Mouse (Mus musculus): ENCODE measurements around the gene Cldn3.
A peak's percentile ranks its signal among the peaks of the same experiment; 100 is the strongest.
"Not testable (repeated sequence)": the region's sequence is repeated elsewhere in the genome, so short reads cannot be mapped to it uniquely, and the experiment has no call there.

Gene Cldn3

GRCm38 (mm10) chr5:134985633-134986297, at the start of gene Cldn3:
Gene Cldn3, plus strand, starts transcription at chr5:134986214.
- DNase-seq, result no peak

GRCm38 (mm10) chr5:134936626-134937185, 49.3 kb upstream of the Cldn3 start:
- no peak for DNase-seq

- DNase-seq, result no peak
These were observed 46.9 kb upstream of the Cldn3 start for GRCm38 (mm10) chr5:134939069-134939468.

- DNase-seq, result not testable (repeated sequence)
These were observed 46.5 kb upstream of the Cldn3 start for GRCm38 (mm10) chr5:134939554-134939953.

GRCm38 (mm10) chr5:134941472-134942209, 44.4 kb upstream of the Cldn3 start:
- peak; percentile 41 to 72 for DNase-seq

- no peak for DNase-seq
These were observed 43.3 kb upstream of the Cldn3 start for GRCm38 (mm10) chr5:134942740-134943139.

- no peak for DNase-seq
These were observed 41.8 kb upstream of the Cldn3 start for GRCm38 (mm10) chr5:134944179-134944578.

- no peak for DNase-seq
These were observed 40.6 kb upstream of the Cldn3 start for GRCm38 (mm10) chr5:134945266-134945959.

GRCm38 (mm10) chr5:134946063-134946856, 39.8 kb upstream of the Cldn3 start:
- DNase-seq, result no peak

- peak; percentile 69 to 79 for DNase-seq
These were observed 39.2 kb upstream of the Cldn3 start, which contains the start of gene Cldn4 for GRCm38 (mm10) chr5:134946857-134947255. Gene Cldn4, minus strand, starts transcription at chr5:134946934.

GRCm38 (mm10) chr5:134947420-134948084, 38.5 kb upstream of the Cldn3 start:
- no peak for DNase-seq

GRCm38 (mm10) chr5:134948085-134948439, 38.0 kb upstream of the Cldn3 start:
- DNase-seq, result no peak

- DNase-seq, result peak; percentile 50 to 67
These were observed 34.7 kb upstream of the Cldn3 start for GRCm38 (mm10) chr5:134951053-134951884.

GRCm38 (mm10) chr5:134955491-134955890, 30.5 kb upstream of the Cldn3 start:
- DNase-seq, result no peak

- no peak for DNase-seq
These were observed 26.9 kb upstream of the Cldn3 start for GRCm38 (mm10) chr5:134959114-134959513.

GRCm38 (mm10) chr5:134960430-134960829, 25.6 kb upstream of the Cldn3 start:
- peak in 1 of 2 experiments; percentile 40 for DNase-seq

- DNase-seq, result no peak
These were observed 24.5 kb upstream of the Cldn3 start for GRCm38 (mm10) chr5:134961519-134961918.

GRCm38 (mm10) chr5:134963546-134963945, 22.5 kb upstream of the Cldn3 start:
- no peak for DNase-seq

- not testable (repeated sequence) for DNase-seq
These were observed 21.4 kb upstream of the Cldn3 start for GRCm38 (mm10) chr5:134964655-134965054.

GRCm38 (mm10) chr5:134965473-134965851, 20.6 kb upstream of the Cldn3 start:
- peak in 1 of 2 experiments; percentile 66 for DNase-seq

All from thymus, adult 18-20 months (tissue).